In genomic region chr6:3741996-3742713, GRCm38 (mm10) we compare ENCODE assay signal across 18 mouse cellular contexts. TPM values are rescaled to one million over a fixed set of nuclear protein-coding genes. Genes with fewer than 3 reads are reported as not detected.
"Had no signal": no experiment of that assay in that cellular context is flagged by ENCODE, and none has a peak within 500 bp of the region (broad histone marks: within the 10 kb centered on the region; RNA-seq: fewer than 3 reads in every experiment).

No protein-coding gene starts in this region.

- ATAC-seq: intestine, embryonic 16.5 days; midbrain, embryonic 15.5 days had no signal

- H3K4me3 ChIP-seq: kidney, embryonic 15.5 days; limb, embryonic 15.5 days; liver, embryonic 15.5 days; midbrain, embryonic 10.5 days; midbrain, embryonic 15.5 days; neural tube, embryonic 13.5 days; stomach, embryonic 15.5 days had no signal

- DNase-seq: kidney, adult 2 months; kidney, postnatal 14 days; retina, postnatal 1 day; right cerebral cortex, postnatal 4 days; thymus, postnatal 36 days had no signal

- H3K27me3 ChIP-seq: kidney, embryonic 15.5 days; limb, embryonic 15.5 days; liver, embryonic 15.5 days; midbrain, embryonic 15.5 days; neural tube, embryonic 13.5 days; stomach, embryonic 15.5 days had no signal

- H3K9me3 ChIP-seq: kidney, embryonic 15.5 days; limb, embryonic 15.5 days; liver, embryonic 15.5 days; midbrain, embryonic 10.5 days; midbrain, embryonic 15.5 days; neural tube, embryonic 13.5 days; stomach, embryonic 15.5 days had no signal

- H3K9ac ChIP-seq: kidney, embryonic 15.5 days; limb, embryonic 15.5 days; liver, embryonic 15.5 days; midbrain, embryonic 15.5 days; neural tube, embryonic 13.5 days; stomach, embryonic 15.5 days had no signal

- H3K27ac ChIP-seq: kidney, embryonic 15.5 days; limb, embryonic 15.5 days; liver, embryonic 15.5 days; midbrain, embryonic 10.5 days; midbrain, embryonic 15.5 days; neural tube, embryonic 13.5 days; stomach, embryonic 15.5 days had no signal

- H3K36me3 ChIP-seq: kidney, embryonic 15.5 days; limb, embryonic 15.5 days; liver, embryonic 15.5 days; midbrain, embryonic 10.5 days; midbrain, embryonic 15.5 days; neural tube, embryonic 13.5 days; stomach, embryonic 15.5 days had no signal

- H3K4me2 ChIP-seq: kidney, embryonic 15.5 days; limb, embryonic 15.5 days; liver, embryonic 15.5 days; midbrain, embryonic 15.5 days; neural tube, embryonic 13.5 days; stomach, embryonic 15.5 days had no signal

- H3K4me1 ChIP-seq: kidney, embryonic 15.5 days; limb, embryonic 15.5 days; liver, embryonic 15.5 days; midbrain, embryonic 10.5 days; midbrain, embryonic 15.5 days; neural tube, embryonic 13.5 days; stomach, embryonic 15.5 days had no signal

RNA-seq across cellular contexts. Expression of gene Calcr, which starts 22.4 kb away (rescaled TPM):
- total RNA-seq: layer of hippocampus, adult 8-10 months; layer of hippocampus, postnatal 14 days; megakaryocyte, adult 5-6 weeks had no signal
- polyA plus RNA-seq: large intestine, adult 2 months; liver, embryonic 15.5 days; spleen, adult 2 months had no signal
